ENCODE assay signal across 8 mouse cellular contexts in the genomic region with DNA sequence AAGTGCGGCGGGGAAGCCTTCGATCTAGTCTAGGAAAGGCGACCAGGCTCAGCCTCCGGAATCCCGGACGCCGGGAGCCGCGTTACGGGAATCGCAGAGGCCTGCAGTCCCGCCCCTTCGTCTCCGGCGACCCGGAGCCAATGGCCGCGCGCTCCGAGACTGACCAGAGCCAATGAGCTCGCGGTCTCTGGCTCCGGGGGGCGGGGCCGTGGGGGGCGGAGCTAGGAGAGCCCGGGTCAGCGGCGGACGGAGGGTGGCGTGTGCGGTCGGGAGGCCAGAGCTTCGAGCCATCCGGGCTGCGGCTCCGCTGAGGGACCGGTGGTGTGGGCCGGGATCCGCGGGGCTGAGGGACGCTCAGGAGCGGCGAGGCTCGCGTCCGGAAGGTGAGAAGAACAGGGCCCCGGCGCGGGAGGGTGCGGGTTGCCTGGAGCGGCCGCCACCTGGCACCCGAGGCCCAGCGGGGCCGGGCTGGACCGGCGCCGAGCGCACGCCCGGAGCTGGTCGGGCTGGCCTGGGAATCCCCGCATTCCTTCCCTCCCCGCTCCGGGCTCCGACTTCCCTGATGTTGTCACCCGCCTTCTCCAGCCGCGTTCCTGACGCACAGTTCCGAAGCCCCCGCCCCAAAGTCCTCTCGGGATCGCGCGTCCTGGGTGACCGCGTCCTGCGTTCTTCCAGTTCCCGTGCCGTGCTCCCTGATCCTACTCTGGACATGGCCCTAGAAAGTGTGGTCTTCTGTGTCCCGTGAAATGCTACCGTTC. TPM values are rescaled to one million over a fixed set of nuclear protein-coding genes. Genes with fewer than 3 reads are reported as not detected.
DNase-seq lines count a peak whose midpoint lies in the region; ATAC-seq lines count a peak whose summit lies in the region.

A gene (plus strand): TSS at position 203 of the 758 bp plus-strand sequence.

- WGBS in hindbrain, embryonic 16.5 days, result under 1% methylated on average over 70 of the region's 85 CpGs
- WGBS in macrophage (ENCODE audit: missing documents), result 1% methylated on average over 75 of the region's 85 CpGs

- H3K79me2 ChIP-seq in macrophage (ENCODE audit: inconsistent target), result peaks cover 61% of the 10 kb centered on the region

- H3K27ac ChIP-seq in hindbrain, embryonic 16.5 days (ENCODE audit: low read depth, low read length), result peak within 1 kb of the TSS; percentile 74
- peak within 1 kb of the TSS; percentile 80 for H3K27ac ChIP-seq in macrophage

- DNase-seq in T-cell, adult 2 months (ENCODE audit: low spot score), result peak; percentile 84
- DNase-seq in cerebellum, postnatal 36 days, result peak; percentile 94 to 98
- DNase-seq in gastrocnemius, adult 18-20 months (ENCODE audit: low spot score), result peak; percentile 97
- DNase-seq in left cerebral cortex, adult 18-20 months (ENCODE audit: low spot score in 2 of 2), result peak; percentile 94 to 96
- DNase-seq in right cerebral cortex, adult 18-20 months, result peak; percentile 97
- peak; percentile 88 for DNase-seq in urinary bladder, postnatal 10 days (ENCODE audit: low spot score)

- peak within 1 kb of the TSS; percentile 65 for H3K4me2 ChIP-seq in hindbrain, embryonic 16.5 days (ENCODE audit: low read length)

- H3K4me3 ChIP-seq in hindbrain, embryonic 16.5 days (ENCODE audit: low read length), result peak within 1 kb of the TSS; percentile 85
- peak within 1 kb of the TSS; percentile 85 for H3K4me3 ChIP-seq in macrophage (ENCODE audit: inconsistent target)

- H3K36me3 ChIP-seq in hindbrain, embryonic 16.5 days (ENCODE audit: control insufficient read depth, insufficient read depth, low read length), result no peaks in the 10 kb centered on the region
- no peaks in the 10 kb centered on the region for H3K36me3 ChIP-seq in macrophage (ENCODE audit: inconsistent target)

- H3K4me1 ChIP-seq in hindbrain, embryonic 16.5 days (ENCODE audit: control insufficient read depth, insufficient read depth, low read depth, low read length), result peaks cover 6% of the 10 kb centered on the region

- ATAC-seq in hindbrain, embryonic 16.5 days, result peak; percentile 100

- peak within 1 kb of the TSS; percentile 91 for H3K9ac ChIP-seq in hindbrain, embryonic 16.5 days (ENCODE audit: low read depth, low read length)

- H3K9me3 ChIP-seq in hindbrain, embryonic 16.5 days (ENCODE audit: control insufficient read depth, low read length), result no peaks in the 10 kb centered on the region

- no peaks in the 10 kb centered on the region for H3K27me3 ChIP-seq in hindbrain, embryonic 16.5 days (replicated peaks; ENCODE audit: control insufficient read depth, insufficient read depth, low read length)

RNA-seq across cellular contexts. Expression of the gene that starts here (rescaled TPM):
- 100 to 1,000 TPM; 162 to 172 TPM for total RNA-seq in gastrocnemius, adult 18-20 months (2021)
- 21.5 and 27.1 TPM in 2 replicates for polyA plus RNA-seq in hindbrain, embryonic 16.5 days (2015; fragmentation: Nextera tagmentation; extraction: Ambion mirVana)
- total RNA-seq in left cerebral cortex, adult 18-20 months (2021), result 10 to 100 TPM; 78.5 to 88.1 TPM
- total RNA-seq in macrophage (2018; cell fraction: chromatin; rRNA removed), result 100 to 1,000 TPM in 14 of 26 experiments, 10 to 100 TPM in 12; 29.1 to 243 (median 108) TPM
- 100 to 1,000 TPM in 6 of 26 experiments, 10 to 100 TPM in 20; 31.2 to 143 (median 63.6) TPM for total RNA-seq in macrophage (2018; cell fraction: cytosol; rRNA removed)
- 100 to 1,000 TPM in 17 of 26 experiments, 10 to 100 TPM in 9; 64.8 to 221 (median 131) TPM for total RNA-seq in macrophage (2018; cell fraction: nucleus; rRNA removed)
- polyA plus RNA-seq in macrophage (2018), result 46.9 to 79.6 TPM (median 56.2 TPM) in 3 replicates

Comparison
In these comparisons a context has a peak if more than half of its experiments do, and no peak if none do; other contexts are left out.
1. Peak in every context shown above with its lines: DNase-seq, ATAC-seq, H3K4me3 ChIP-seq and H3K27ac ChIP-seq.